Mouse (Mus musculus) ES-Bruce4 (cell line): ENCODE results near the gene Copz1. TPM values are rescaled to one million over a fixed set of nuclear protein-coding genes. Genes with fewer than 3 reads are reported as not detected.
"Not testable (repeated sequence)": the region's sequence is repeated elsewhere in the genome, so short reads cannot be mapped to it uniquely, and the experiment has no call there.

Experiments used
- H3K27ac ChIP-seq: 2 replicates; pipeline ENCODE4 v1.5.1; 2012; ENCODE audit warnings: low read length, inconsistent platforms; ENCODE audit not compliant: insufficient read depth
- H3K27me3 ChIP-seq: 2 replicates; pipeline ENCODE4 v1.6.1; 2012; ENCODE audit warnings: mild to moderate bottlenecking, low read length, inconsistent platforms; ENCODE audit not compliant: control insufficient read depth, poor library complexity, insufficient read depth, severe bottlenecking
- H3K36me3 ChIP-seq: 2 replicates; pipeline ENCODE4 v1.6.1; 2012; ENCODE audit warnings: inconsistent platforms, mild to moderate bottlenecking, low read length, moderate library complexity; ENCODE audit not compliant: control insufficient read depth, poor library complexity, insufficient read depth, severe bottlenecking
- H3K4me1 ChIP-seq: one replicate; pipeline ENCODE4 v1.8.1; 2011; ENCODE audit warnings: low read length; ENCODE audit not compliant: control insufficient read depth, insufficient read depth
- H3K4me3 ChIP-seq: 2 replicates; pipeline ENCODE4 v1.5.1; 2011; ENCODE audit warnings: low read depth, mild to moderate bottlenecking, low read length
- H3K9ac ChIP-seq: 2 replicates; pipeline ENCODE4 v1.6.1; 2012; ENCODE audit warnings: low read depth, mild to moderate bottlenecking, inconsistent platforms; ENCODE audit not compliant: poor library complexity, severe bottlenecking
- H3K9me3 ChIP-seq: replicated peaks from 2 replicates; pipeline ENCODE4 v1.6.1; 2012; ENCODE audit warnings: mild to moderate bottlenecking, low read length, inconsistent platforms; ENCODE audit not compliant: control insufficient read depth, poor library complexity, insufficient read depth, severe bottlenecking
- CTCF ChIP-seq: IDR thresholded peaks from one replicate; pipeline ENCODE4 v1.8.1; 2011; ENCODE audit warnings: low read depth, low read length
- EP300 ChIP-seq: IDR thresholded peaks from 2 replicates; pipeline ENCODE4 v1.6.1; 2011; ENCODE audit warnings: low read depth, low read length; ENCODE audit not compliant: insufficient read depth
- POLR2A ChIP-seq: IDR thresholded peaks from one replicate; pipeline ENCODE4 v1.8.1; 2011; ENCODE audit warnings: low read length; ENCODE audit not compliant: insufficient read depth
- polyA plus RNA-seq: library from polyadenylated mRNA; stranded (reverse); fragments of >200 nt; gene quantifications from 2 replicates; pipeline ENCODE4 v1.2.4, GENCODE M21; 2011; ENCODE audit warnings: low read depth; ENCODE audit not compliant: missing spikeins, insufficient read depth, insufficient read length

Gene Copz1
- polyA plus RNA-seq, 1 experiment = 140 TPM

- H3K4me1 ChIP-seq = no peaks in the 10 kb centered on the region
- peak overlapping the region; percentile 92 for H3K9ac ChIP-seq
- H3K36me3 ChIP-seq = peaks cover 65% of the 10 kb centered on the region
- peak overlapping the region; percentile 52; the same call in 1 of the 2 replicates for H3K27ac ChIP-seq
- H3K27me3 ChIP-seq = no peaks in the 10 kb centered on the region
- peak overlapping the region; percentile 61 for H3K4me3 ChIP-seq
- no peak for TF ChIP-seq POLR2A
- no peaks in the 10 kb centered on the region for H3K9me3 ChIP-seq
Observed at GRCm38 (mm10) chr15:103242885-103243284, 29.6 kb upstream of the Copz1 start.

GRCm38 (mm10) chr15:103245616-103246015, 26.9 kb upstream of the Copz1 start:
- no peak overlapping the region for H3K4me3 ChIP-seq
- no peaks in the 10 kb centered on the region for H3K27me3 ChIP-seq

GRCm38 (mm10) chr15:103247078-103247781, 25.3 kb upstream of the Copz1 start:
- Histone ChIP-seq H3K4me3 (no peak overlapping the region), H3K9ac (no peak overlapping the region), H3K36me3 (peaks cover 52% of the 10 kb centered on the region), H3K4me1 (no peaks in the 10 kb centered on the region), H3K27ac (peak overlapping the region; percentile 89), H3K27me3 (no peaks in the 10 kb centered on the region), H3K9me3 (no peaks in the 10 kb centered on the region)
- no peak for TF ChIP-seq EP300
- no peak for TF ChIP-seq POLR2A
- TF ChIP-seq CTCF = no peak

More at GRCm38 (mm10) chr15:103245616-103246015, 26.9 kb upstream of the Copz1 start:
- Histone ChIP-seq H3K4me1 (no peaks in the 10 kb centered on the region), H3K27ac (0 out of 2 replicates have a peak overlapping the region, but pooled peaks have one; percentile 8), H3K9me3 (no peaks in the 10 kb centered on the region), H3K9ac (no peak overlapping the region), H3K36me3 (peaks cover 66% of the 10 kb centered on the region)
- TF ChIP-seq CTCF (no peak), POLR2A (no peak), EP300 (no peak)

- Histone ChIP-seq H3K4me1 (no peaks in the 10 kb centered on the region), H3K36me3 (peaks cover 46% of the 10 kb centered on the region), H3K4me3 (no peak overlapping the region), H3K9me3 (no peaks in the 10 kb centered on the region), H3K27me3 (no peaks in the 10 kb centered on the region), H3K27ac (peak overlapping the region; percentile 89), H3K9ac (no peak overlapping the region)
- TF ChIP-seq POLR2A (no peak), EP300 (no peak), CTCF (no peak)
Observed at GRCm38 (mm10) chr15:103247782-103248400, 24.6 kb upstream of the Copz1 start.

- Histone ChIP-seq H3K9me3 (no peaks in the 10 kb centered on the region), H3K27ac (no peak overlapping the region), H3K36me3 (peaks cover 38% of the 10 kb centered on the region), H3K4me3 (no peak overlapping the region), H3K27me3 (no peaks in the 10 kb centered on the region), H3K4me1 (no peaks in the 10 kb centered on the region), H3K9ac (no peak overlapping the region)
- TF ChIP-seq EP300 = no peak
Observed at GRCm38 (mm10) chr15:103248401-103249313, 23.9 kb upstream of the Copz1 start.

- H3K27me3 ChIP-seq, H3K9ac ChIP-seq, H3K4me3 ChIP-seq, H3K9me3 ChIP-seq, H3K4me1 ChIP-seq, H3K27ac ChIP-seq: not testable (repeated sequence)
- H3K36me3 ChIP-seq = peaks cover 33% of the 10 kb centered on the region
Observed at GRCm38 (mm10) chr15:103249511-103249910, 23.0 kb upstream of the Copz1 start.
